Mouse (Mus musculus) ES-Bruce4 (cell line): ENCODE measurements at regions not wholly inside any gene's neighbourhood (a gene's known extent, or its start where the extent isn't known, plus 50 kb on each side); places are given as distances from the start of the nearest gene placed in this dataset.

ENCODE experiments used
- CTCF ChIP-seq: IDR thresholded peaks from one replicate; pipeline ENCODE4 v1.8.1; 2011; ENCODE audit warnings: low read depth, low read length
- POLR2A ChIP-seq: IDR thresholded peaks from one replicate; pipeline ENCODE4 v1.8.1; 2011; ENCODE audit warnings: low read length; ENCODE audit not compliant: insufficient read depth

DNA sequence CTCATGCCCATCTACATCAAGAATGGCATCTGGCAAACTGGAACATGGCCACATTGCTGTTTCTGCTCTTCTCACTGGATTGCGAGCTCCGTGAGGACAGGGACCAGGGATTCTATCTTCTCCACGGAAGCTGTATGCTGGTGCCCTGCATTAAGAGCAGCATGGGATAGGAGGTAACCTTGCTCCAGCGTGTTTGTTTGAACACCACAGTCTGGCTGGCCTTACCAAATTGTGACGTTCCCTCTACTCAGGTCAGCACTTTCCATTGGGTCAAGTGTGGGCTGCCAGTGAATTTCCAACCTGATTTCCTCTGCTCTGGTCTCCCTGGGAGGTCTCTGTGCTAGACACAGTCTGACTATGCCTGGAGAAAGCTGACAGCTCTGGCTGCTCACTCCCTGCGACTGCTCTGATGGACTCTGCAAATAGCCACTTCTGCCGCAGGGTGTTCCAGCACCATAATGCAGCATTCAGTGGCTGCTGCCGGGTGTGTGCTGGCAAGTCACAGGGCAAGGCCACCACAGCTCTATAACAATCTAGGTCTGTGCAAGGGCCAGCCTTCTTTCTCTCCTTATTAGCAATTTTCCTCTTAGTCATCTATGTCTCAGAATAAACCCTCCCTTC, 175.6 kb downstream of the Opa1 start:
- TF ChIP-seq POLR2A: no peak
- TF ChIP-seq CTCF: no peak
